Mouse (Mus musculus) c-Kit-positive CD71-positive TER-119-negative erythroid progenitor cells, embryonic 14.5 days (primary cell): ENCODE data around the gene Srcin1.

Source experiments
- DNase-seq: peaks from one replicate; pipeline ENCODE4 v3.0.0-alpha.2; 2013; ENCODE audit warnings: low read depth

The Srcin1 gene

DNA sequence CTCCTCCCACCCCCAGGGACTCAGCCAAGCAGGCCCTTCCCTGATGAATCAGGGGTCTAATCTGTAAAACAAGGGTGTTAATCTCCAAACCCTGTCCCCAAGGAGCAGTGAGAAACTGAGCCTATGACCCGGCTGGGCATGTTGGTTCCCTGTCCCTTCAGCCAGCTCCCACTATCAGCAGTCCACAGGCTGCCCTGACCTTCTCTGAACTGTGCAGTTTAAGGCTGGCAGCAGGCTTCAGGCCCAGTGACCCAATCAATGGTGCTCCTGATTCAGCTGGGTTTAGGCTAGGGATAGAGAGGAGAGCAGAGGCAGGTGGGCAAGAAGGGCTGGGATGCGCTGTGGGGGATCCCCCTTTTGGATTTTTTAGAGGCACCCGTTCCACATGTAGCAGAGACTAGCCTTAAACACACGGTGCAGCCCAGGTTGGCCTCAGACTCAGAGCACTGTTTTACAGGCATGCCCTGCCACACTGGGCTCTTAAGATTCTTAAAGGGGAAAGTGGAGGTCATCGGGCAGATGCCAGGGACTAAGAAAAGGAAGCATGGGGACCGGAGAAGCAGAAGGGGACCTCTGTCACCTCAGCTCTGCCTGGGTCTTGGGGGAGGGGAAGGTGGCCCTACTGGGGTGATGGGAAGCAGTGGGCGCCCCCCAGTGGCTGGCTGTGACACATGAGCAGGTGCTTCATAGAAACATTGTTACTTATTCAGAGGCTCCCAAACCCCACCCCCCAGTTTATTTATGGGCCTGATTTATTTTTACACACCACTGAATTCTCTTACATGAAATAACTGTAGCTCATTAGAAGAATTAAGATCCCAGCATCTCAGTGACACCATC is 19.2 kb downstream of the Srcin1 start:
- no peak for DNase-seq

DNA sequence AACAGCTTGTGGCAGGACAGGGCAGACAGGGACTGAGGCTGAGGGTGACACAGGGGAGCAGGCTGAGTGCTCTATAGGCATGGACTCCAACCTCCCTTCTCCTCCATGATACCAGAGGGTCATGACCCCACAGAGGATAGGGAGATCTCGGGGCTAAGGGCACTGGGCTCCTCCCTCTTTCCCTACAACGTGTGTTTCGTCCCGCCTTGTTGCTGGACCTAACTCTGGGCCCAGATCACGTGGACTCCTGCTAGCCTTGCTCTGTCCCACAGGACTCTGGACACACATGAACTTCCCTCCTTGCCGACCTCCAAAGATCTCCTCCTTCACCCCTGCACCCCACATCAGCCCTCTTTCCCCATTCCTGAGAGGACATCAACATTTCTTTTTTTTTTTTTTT is 20.8 kb downstream of the Srcin1 start:
- DNase-seq, result no peak

DNA sequence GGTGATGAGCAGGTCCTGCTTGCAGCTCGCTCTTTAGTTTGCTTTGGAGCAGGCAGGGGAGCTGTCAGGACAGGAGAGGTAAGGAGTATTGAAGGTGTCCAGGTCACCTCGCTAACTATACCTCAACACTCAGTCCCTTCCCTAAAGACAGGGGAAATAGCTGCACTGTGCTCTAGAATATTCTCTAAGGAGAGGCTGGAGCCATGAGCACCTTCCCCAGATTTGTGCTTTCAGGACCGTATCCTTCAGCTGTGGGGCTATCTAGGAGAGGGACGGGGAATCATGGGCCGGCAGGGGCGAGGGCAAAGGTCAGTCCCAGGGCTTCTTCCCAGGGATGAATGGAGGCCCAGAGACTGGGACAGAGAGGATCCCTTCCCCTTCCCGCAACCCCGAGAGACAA is 23.8 kb downstream of the Srcin1 start:
- no peak for DNase-seq

DNA sequence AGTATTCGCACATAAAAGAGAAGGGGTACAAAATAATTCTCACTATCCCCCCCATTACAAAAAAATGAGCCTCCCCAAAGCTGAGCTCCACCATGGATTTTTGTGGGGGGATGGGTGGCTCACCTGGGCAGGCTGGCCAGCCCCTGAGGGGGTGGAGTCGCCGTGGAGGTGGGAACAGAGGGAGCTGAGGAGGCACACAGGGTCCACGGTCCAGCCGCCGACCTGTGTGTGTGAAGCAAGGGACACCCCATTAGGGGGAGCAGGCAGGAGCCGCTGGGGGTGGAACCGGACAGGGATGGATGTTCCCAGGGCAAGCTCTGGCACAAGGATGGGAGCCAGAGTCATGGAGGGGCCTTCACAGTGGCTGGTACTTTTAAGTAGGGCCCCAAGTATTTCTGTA is 27.2 kb downstream of the Srcin1 start:
- no peak for DNase-seq

DNA sequence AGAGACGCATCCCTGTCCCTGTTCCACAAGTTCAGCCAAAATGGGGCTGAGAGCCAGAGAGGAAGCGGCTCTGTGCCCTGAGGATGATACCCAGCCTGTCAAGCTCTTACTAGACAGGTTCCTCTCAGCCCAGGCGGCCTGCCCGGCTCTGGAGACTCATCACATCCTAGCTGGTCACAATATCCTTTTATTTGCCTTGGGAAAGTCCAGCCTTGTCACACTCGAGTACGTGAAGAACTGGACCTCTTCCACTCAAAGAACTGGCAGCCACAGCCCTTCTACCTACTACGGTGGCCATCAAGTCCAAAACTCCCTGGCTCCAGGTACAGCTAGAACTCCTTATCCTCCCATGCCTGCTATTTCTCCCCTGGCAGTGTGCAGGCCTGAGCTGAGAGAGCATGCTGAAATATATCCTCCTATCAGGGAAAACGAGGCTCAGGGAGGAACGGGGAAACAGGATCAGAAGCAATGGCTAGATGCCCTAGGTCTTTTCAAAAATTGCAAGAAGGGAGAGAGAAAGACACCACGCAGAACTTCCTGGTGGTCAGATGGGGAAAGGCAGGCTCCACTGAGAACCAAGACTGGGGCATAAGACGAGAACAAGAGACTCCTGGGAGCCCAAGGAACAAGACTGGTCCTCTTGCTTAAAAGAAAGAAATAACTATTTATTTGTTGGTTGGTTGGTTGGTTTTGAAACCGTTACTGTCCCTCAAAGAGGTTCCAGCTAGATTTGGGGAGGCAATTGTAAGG is 27.9 kb downstream of the Srcin1 start:
- no peak for DNase-seq

DNA sequence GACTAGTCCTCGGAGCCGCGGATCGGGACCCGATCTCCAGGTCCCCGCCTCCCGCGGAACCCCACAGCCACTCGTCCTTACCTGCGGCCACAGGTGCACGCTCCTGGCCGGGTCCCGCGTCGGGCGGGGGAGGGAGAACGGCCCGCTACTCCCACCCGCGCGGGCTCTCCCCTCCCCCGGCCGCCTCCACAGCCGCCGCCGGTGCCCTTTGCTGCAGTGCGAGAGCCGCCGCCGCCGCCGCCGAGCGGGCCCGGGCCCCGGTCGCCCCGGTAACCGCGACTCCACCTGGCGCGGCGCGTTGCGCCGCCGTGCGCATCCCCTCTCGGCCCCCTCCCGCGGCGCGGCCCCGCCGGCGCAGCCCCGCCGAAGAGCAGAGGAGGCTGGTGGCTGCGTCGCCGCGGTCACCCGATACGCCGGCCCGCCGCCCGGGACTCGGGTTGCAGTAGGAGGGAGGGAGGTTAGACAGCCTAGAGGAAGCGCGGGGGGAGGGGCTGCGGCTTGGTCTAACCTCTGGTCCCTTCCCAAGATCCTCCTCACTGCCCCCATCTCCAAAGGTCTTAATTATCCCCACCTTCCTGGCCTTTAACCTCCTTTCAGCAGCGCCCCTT is 29.1 kb downstream of the Srcin1 start:
- DNase-seq, result no peak

DNA sequence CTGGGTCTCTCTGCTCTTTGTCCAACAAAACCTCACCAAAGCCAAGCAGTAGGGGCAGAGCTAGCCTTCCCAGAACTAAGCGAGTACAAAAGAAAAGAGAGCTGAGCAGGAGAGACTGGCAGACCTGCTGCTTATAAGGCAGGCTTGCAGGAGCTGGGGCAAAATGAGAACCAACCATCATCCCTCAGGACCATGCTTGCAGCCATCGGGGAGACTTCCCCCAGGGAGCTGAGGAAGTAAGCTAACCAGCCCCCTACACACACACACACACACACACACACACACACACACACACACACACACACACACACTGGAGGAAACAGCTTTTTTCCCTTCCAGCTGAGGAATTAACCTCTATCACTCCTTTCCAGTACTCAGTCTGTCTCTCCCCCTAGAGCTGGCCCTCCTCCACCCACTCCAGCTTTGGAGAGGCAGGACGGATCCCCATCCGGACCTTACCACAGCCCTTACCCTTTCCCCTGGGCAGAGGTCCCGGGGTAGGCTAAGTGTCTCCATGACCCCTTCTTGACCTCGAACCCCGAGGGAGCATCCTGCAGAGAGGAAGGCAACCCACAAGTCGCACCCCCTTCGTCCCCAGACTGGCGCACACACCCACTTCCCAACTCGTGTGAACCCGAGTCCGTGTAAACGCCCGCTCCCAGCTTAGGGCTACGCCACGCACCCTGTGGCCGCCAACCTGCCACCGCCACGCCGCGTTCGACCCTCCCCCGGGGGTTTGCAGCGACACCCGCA is 30.0 kb downstream of the Srcin1 start:
- DNase-seq, result no peak

DNA sequence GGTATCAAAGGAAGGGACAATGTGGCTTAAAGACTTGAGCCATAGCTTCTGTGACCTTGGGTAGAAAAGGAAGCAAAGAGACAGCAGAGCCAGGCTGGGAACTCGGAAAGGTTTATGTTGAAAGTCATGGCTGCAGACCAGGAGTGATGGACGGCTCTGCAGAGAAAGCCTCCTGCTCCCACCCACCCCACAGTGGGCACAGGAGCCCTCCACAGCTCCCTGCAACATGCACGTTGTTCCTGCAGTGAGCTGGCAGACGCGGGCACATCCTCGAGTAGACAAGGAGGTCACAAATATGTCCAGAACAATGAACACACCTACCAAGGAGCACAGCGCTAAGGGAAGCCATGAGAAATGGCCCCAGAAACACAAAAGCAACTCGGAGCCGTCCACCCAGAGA is 32.1 kb downstream of the Srcin1 start:
- no peak for DNase-seq

DNA sequence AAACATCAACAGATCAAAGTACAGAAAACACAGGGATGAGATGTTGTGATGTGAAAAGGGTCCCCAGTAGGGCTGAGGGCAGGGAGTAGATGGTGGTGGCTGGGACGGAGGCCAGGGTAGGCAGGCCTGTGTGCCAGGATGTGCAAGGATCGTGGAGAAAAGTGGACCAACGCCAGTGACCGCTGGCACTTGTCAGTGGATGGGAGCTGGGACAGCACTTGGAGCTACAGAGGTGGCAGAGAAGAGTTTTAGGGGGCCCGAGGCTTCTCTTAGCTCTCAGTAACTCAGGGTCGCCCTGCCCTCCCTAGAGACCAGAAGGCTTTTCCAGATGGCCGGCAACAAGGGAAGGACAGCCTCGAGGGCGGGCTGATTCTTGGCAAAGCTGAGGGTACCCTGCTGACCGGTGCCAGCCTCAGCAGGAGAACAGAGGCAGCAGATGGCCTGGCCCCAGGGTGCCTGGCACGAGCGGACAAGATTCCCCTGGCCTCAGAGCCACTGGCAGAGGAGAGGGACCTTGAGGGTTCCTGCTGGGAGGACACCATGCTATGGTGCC is 32.7 kb downstream of the Srcin1 start:
- DNase-seq, result no peak

DNA sequence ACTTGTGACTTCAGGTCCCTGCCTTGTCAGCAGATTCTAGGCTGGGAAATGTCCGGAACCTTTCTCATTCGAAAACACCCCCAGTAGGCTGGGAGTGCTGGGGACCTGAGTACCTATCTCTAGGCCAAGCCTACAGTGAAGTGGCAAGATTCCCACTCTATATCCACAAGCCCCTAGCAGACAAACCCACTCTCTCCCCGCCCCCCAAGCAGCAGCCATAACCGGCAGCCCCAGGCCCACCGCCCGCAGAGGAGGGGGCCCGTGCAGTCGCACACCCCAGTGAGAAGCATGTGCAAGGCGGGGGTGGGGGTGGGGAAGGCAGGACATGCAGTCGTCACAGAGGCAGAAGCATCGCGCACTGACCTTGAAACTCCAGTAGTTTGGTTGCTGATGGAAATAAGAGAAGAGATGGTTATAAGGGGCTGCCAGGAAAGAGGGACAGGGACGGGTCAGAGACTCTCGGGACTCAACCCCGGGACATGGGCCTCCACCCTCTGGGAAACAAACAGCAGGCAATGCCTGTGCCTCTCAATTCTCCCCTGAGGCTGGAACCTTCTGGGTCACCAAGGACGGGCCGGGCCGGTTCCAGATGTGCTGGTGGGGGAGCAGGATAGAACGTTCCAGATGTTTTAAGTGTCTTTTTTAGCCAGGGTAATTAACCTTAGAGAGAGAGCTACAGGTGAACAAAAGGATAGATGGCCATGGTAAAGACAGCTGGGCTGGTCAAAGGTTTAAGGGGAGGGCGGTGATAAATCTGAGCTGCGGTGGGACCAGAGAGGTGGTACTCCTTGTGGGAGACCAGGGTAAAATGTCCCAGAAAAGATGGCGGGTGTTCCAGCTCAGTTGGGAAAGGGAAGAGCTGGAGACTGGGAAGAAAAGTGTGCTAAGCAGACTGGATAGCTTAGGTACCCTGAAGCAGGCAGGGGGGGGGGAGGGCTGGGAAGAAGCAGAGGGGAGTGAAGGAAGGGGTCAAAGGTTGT is 33.5 kb downstream of the Srcin1 start:
- DNase-seq, result no peak

DNA sequence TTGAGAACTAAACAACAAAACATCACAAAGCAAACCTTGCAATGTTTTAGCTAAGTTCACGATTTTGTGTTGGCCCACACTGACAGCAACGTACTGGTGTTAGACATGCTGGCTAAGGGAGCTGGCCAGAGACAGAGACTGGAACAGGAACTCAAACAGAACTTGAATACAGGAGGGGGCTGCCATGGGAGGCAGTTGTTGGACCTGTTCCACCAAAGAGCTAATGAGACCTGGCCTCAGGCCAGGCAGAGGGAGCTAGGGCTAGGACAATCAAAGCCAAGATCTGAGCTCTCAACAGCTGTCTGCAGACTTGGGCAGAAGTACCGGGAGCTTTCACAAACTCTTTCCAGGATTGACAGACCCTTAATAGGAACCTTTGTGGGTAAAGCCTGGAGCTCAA is 35.4 kb downstream of the Srcin1 start:
- DNase-seq, result no peak

DNA sequence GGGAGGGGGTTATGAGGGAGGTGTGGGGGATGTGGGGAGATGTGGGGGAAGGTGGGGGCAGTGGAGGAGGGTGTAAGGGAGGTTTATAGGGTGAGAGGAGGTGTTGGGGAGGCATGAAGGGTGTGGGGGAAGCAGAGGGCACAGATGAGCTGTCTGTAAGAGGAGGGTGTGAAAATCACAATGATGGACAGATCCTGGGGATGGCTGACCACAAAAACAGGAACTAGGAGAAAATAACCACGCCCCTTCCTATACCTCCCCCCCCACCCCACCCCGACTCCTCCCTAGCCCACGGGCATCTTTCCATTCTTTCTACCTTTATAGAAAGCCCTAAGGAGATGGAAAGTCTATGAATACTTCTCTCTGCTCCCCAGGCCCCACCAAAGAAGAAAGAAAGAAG is 35.9 kb downstream of the Srcin1 start:
- DNase-seq, result no peak

DNA sequence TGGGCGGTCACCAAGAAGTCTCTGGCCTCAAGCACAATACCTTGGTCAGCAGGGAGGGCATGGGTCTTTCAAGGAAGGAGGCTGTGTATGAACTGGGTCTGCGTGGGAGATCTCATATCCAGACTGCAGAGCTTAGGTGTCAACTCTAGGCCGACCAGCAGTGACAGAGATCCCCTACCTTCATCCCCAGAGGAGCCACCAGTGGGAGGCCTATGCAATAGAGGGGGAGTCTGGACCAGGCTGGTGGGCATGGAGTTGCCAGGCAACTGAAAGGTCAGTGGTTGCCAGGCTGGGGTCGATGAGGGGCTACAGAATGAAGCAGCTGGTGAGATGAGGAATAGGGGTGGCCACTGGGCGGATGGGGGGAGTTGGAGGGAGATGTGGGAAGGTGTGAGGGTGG is 36.4 kb downstream of the Srcin1 start:
- no peak for DNase-seq

DNA sequence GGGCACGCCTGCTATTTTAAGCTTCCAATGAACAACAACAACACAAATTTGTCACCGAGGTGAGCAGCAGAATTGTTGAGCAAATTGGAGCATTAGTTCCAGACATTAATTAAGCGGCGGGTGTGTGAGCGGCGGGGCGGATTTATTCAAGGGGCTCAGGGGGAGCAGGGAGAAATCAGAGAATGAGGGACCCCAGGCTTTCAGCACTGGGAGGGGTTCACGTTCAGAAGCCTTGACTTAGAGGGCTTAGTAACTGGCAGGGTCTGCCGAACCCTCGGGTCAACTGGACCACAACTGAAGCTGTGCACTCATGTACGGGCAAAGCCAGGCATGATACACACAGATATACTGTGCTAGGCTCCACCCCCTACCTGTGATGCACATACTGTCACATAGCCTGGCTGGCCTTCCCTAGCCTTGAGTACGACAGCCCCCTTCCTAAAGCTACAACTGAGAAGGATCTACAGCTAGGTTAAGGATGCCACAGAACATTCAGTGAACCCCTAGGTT is 38.4 kb downstream of the Srcin1 start:
- no peak for DNase-seq

DNA sequence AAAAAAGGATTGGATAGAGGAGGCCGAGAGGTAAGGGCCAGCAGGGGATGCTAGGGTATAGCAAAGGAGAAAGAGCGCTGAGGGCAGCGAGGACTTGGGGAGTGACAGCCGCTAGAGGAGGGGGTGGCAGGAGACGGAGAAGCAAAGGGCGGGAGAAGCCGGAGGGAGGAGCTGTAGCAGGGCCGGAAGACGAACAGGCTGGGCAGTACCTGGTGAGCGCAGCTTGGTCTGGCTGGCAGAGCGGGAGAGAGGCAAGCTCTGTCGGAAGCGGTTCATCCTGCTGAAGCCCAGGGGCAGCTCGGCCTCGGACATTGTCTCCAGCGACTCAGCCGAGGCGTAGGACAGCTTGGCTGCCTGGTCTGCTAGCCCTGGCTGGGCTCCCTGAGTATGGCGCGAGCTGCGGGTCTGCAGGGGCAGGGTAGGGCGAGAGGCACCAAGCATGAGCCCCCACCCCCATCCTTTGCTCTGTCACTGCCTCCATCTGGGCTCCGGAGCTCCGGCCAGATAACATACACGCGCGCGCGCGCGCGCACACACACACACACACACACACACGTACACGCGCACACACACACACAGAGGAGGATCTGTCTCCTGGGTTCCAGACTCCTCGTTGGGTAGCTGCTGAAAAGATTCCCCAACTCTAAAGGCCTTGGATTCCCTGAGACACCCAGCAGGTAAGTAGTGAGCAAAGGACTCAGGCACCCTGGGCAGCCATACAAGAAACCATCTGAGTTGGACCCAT is 39.0 kb downstream of the Srcin1 start:
- DNase-seq, result no peak

DNA sequence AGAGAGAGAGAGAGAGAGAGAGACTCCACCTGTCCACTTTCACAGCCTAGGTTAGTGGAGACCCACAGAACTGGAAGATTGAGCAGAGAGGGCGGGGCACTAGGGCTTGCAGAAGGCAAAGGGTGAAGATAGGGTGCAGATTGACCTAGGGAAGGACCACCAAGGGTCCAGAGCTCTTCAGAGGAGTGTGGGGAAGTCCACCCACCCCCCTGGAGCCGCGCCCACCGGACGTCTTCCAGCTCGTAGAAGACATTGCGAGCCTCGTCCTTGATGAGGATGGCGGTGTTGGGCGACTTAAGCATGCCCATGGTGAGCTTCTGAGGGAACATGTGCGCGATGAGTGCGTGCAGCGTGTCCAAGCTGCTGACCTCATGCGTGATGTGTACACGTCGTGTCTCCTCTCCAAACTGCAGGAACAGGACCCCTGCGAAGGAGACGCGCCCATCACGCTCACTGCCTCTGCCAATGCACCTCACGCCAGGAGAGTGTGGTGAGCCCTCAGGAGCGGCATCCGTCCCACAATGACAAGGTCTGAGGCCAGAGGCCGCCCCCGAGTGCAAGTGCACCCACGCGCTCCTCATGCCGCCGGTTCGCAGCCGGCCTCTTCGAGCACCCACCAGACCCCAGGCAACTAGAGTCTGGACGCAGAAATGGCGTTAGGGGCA is 39.8 kb downstream of the Srcin1 start:
- DNase-seq, result no peak

DNA sequence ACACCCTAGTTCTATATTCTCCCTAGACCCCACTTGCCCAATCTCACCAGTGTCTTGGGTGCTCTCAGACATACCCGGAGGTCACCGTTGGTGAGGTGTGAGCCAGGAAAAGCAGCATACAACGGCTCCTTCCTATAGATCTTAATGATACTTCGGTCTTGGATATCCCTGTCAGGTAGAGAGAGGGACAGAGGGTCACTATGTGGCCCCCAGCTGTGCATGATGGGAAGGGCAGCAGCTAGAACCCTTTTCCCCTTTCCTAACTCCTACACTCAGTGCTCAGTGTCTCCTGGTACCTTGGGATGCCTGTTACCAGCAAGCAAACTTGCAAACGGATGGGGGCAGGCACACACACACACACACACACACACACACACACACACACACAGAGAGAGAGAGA is 40.3 kb downstream of the Srcin1 start:
- DNase-seq, result no peak

DNA sequence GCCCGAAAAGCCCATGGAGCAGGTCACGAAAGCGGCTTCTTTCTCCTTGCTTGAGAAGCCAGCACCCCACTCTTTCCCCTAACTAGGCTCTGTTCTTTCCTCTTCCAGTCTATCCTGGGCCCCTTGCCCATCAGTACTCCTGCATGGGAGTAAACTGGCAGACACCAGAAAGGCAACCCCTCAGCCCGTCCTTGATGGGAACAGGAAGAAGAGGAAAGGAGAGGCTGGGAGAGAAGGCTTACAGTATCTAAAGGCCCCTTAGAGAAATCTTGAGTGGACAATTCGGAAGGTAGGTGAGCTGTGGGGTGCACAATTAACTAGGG is 40.7 kb downstream of the Srcin1 start:
- DNase-seq, result no peak

DNA sequence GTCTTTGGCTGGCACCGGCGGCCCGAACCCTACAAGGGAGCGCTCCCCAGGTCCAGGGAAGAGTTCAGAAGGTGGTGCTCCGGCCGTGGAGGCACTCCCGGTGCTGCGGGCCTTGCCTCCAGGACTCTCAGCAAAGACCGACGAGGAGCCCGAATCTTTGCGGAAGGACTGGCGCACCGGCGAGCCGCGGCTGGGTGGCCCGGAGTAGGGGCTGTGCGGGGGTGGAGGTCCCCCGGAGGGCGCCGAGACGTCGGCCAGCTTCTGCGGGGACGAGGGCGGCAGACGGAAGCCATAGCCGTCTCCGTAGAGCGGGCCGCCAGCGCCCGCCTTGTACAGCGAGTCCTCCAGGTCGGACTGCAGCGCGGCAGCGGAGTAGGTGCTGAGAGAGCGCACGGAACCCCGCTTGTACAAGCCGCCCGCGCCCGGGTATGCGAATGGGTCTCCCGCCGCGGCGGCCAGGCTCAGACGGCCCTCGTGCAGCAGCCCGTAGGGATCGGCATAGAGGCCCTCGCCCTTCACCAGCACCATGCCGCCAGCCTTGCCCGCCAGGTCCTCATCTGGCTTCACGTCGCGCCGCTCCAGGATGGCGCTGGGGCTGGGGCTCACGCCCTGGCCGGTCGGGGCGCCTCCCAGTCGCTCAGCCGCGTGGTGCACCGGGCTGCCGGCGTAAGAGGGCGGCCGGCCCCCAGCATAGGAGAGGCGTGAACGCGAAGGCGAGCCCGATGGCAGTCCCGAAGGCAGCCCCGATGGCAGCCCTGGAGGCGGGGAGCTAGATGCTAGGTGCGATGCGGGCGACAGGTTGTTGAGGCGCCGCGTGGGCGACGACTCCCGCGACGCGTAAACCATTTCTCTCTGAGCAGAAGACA is 41.3 kb downstream of the Srcin1 start:
- no peak for DNase-seq
